Mouse (Mus musculus) liver, embryonic 15.5 days (tissue): ENCODE results near the gene Uck1. TPM values are rescaled to one million over a fixed set of nuclear protein-coding genes. Genes with fewer than 3 reads are reported as not detected.
"Not testable (repeated sequence)": the region's sequence is repeated elsewhere in the genome, so short reads cannot be mapped to it uniquely, and the experiment has no call there.

Source experiments
- ATAC-seq: fragments of 200-750 bp; cut with Nextera tagmentation; 2 replicates; pipeline ENCODE4 v1.8.0; 2017; ENCODE audit warnings: moderate number of reproducible peaks, mild to moderate bottlenecking, moderate library complexity; ENCODE audit not compliant: insufficient read depth
- H3K27ac ChIP-seq: fragments of 300-500 bp; sonication (generic); replicated peaks from 2 replicates; pipeline ENCODE4 v1.5.1; 2015; ENCODE audit warnings: mild to moderate bottlenecking, inconsistent platforms
- H3K27me3 ChIP-seq: fragments of 300-500 bp; sonication (generic); 2 replicates; pipeline ENCODE4 v1.6.1; 2015; ENCODE audit warnings: mild to moderate bottlenecking, inconsistent platforms
- H3K36me3 ChIP-seq: fragments of 300-500 bp; sonication (generic); replicated peaks from 2 replicates; pipeline ENCODE4 v1.6.1; 2015; ENCODE audit warnings: moderate library complexity, mild to moderate bottlenecking, inconsistent platforms
- H3K4me1 ChIP-seq: fragments of 300-500 bp; sonication (generic); replicated peaks from 2 replicates; pipeline ENCODE4 v1.6.1; 2015; ENCODE audit warnings: inconsistent platforms
- H3K4me2 ChIP-seq: fragments of 300-500 bp; sonication (generic); 2 replicates; pipeline ENCODE4 v1.6.1; 2015; ENCODE audit warnings: moderate library complexity, mild to moderate bottlenecking, inconsistent platforms
- H3K4me3 ChIP-seq: fragments of 300-500 bp; sonication (generic); replicated peaks from 2 replicates; pipeline ENCODE4 v1.5.1; 2015; ENCODE audit warnings: mild to moderate bottlenecking, inconsistent platforms
- H3K9ac ChIP-seq: fragments of 300-500 bp; sonication (generic); 2 replicates; pipeline ENCODE4 v1.6.1; 2015; ENCODE audit warnings: moderate library complexity, mild to moderate bottlenecking, inconsistent platforms
- H3K9me3 ChIP-seq: fragments of 300-500 bp; sonication (generic); replicated peaks from 2 replicates; pipeline ENCODE4 v1.6.1; 2016; ENCODE audit warnings: inconsistent platforms
- WGBS: fragments of 180-500 bp; shearing (Covaris S2); methylation state at CpG from one replicate; pipeline ENCODE4 v1.1.7; 2015; ENCODE audit warnings: mixed read lengths; ENCODE audit not compliant: insufficient replicate concordance; 5-methylcytosine and 5-hydroxymethylcytosine counted together
- polyA plus RNA-seq: library from polyadenylated mRNA; unstranded; fragments of >200 nt; fragmentation: Nextera tagmentation; extraction: Ambion mirVana; gene quantifications from 2 replicates; pipeline ENCODE4 v1.2.1, GENCODE M21; 2015

Gene Uck1
- polyA plus RNA-seq: 24.9 and 33.4 TPM in 2 replicates

DNA sequence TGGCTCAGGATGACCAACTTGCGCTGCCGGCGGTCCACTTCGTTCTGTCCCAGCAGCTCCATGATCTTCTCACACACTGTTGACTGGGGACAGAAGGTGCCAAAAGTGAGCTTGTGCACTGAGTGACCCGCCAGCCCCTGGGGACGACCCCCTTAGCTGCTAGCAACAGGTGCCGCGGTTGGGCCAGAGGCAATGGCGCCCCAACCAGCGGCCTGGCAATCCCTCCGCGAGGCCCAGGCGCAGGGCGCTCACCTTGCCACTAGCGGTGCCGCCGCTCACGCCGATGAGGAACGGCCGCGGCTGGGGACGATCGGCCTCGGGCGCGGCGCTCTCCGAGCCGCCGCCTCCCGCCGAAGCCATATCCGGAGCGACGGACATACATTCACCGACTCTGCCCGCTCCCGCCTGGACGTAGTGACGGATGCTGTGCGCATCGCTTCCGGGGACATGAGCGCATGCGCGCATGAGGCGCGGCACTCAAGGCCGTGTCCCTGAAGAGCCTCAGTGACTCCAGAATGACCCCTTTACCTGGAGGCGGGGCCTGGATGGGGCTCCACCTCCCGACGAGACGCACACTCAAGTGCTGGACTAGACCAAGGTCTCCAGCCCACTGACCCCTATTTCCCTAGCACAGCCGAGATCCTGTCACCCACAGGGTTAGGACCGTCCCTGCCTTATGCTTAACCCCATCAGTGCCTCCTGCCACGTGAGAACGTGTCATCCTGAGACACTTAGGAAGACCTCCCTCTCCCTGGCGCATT is at the start of gene Uck1:
Uck1 (minus strand) TSS at position 503 of the 761 bp plus-strand sequence.
- WGBS: under 1% methylated on average over 59 of the region's 59 CpGs
- ATAC-seq: peak; percentile 92
- Histone ChIP-seq H3K9ac (peak within 1 kb of the TSS; percentile 86), H3K36me3 (peaks cover 25% of the 10 kb centered on the region), H3K27me3 (no peaks in the 10 kb centered on the region), H3K27ac (peak within 1 kb of the TSS; percentile 78), H3K9me3 (no peaks in the 10 kb centered on the region), H3K4me3 (peak within 1 kb of the TSS; percentile 87), H3K4me2 (peak within 1 kb of the TSS; percentile 85), H3K4me1 (peaks cover 19% of the 10 kb centered on the region)

DNA sequence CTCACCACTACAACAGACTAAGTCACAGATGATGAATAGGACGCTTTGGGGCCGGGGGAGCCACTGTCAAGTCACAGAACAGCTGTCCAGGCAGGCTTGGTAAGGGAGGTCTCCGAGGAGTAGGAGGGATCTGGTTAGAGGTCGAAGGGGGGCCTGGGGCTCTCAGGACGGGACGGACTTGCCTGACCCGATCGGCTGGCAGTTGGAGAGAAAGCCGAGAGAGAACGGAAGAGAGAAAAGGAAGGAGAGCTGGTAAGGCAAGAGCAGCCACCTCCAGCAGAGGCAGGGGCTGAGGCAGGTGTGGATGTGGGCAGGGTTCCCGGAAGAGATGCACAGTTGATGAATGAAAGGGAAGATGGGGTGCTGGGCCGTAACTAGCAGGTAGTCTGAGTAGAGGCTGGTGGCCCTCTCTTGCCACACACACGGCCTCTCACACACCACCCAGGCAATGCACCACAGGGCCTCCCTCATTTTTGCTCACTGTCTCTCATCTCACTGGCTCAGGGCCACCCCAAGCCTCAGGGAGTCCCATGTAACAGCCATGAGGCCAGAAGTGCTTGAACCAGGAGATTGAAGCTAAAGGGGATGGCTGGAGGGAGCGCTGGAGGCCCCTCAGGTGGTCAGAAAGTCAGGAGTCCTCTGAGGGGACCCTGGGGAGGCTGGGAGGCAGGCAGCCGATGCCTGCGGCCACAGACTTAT is 49.1 kb upstream of the Uck1 start:
- WGBS: 76% methylated on average over 16 of the region's 16 CpGs
- no peak for ATAC-seq
- Histone ChIP-seq H3K27me3 (peaks cover 40% of the 10 kb centered on the region), H3K9ac (no peak overlapping the region), H3K27ac (no peak overlapping the region), H3K4me2 (no peak overlapping the region), H3K4me1 (peaks cover 16% of the 10 kb centered on the region), H3K4me3 (no peak overlapping the region), H3K36me3 (peaks cover 37% of the 10 kb centered on the region), H3K9me3 (no peaks in the 10 kb centered on the region)

DNA sequence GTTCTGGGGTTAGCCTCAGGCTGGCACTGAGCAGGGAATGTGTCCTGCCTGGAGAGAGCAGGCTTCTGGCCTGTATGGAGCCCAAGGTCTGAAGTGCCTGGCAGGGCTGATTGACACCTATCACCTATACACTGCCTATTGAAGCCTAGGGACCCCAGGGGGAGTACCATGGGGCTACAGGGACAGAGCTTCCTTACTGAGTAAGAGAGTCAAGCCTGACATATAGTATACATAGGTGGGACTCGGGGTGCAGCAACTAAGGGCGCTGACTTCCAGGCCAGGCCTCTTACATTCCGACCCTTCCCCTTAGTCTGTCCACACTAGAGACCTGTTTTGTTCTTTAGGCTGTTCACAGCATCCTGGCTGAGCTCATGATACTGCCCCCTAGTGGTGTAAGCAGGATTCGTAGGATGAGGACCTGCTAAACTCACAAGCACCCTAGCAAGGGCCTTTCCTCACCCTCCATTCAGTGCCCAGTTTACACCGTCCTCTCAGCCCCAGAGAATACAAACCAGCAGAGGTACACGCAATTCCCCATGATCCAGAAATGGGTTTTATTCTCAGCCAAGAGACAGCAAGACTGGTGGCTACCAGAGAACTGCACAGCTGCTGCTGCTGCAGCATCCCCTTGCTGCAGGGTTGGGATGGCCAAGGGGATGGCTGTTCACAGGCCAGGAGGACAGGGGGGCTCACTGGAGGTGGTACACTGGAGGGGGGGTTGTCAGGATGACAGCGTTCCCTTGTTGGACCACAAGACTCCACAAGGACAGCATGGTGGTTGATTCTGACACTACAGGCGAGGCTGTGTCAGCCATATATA is 48.2 kb upstream of the Uck1 start:
- Histone ChIP-seq H3K9me3 (no peaks in the 10 kb centered on the region), H3K9ac (no peak overlapping the region), H3K4me3 (no peak overlapping the region), H3K4me1 (peaks cover 16% of the 10 kb centered on the region), H3K27me3 (peaks cover 32% of the 10 kb centered on the region), H3K4me2 (no peak overlapping the region), H3K27ac (no peak overlapping the region), H3K36me3 (peaks cover 46% of the 10 kb centered on the region)
- ATAC-seq: no peak
- 38% methylated on average over 8 of the region's 8 CpGs for WGBS

DNA sequence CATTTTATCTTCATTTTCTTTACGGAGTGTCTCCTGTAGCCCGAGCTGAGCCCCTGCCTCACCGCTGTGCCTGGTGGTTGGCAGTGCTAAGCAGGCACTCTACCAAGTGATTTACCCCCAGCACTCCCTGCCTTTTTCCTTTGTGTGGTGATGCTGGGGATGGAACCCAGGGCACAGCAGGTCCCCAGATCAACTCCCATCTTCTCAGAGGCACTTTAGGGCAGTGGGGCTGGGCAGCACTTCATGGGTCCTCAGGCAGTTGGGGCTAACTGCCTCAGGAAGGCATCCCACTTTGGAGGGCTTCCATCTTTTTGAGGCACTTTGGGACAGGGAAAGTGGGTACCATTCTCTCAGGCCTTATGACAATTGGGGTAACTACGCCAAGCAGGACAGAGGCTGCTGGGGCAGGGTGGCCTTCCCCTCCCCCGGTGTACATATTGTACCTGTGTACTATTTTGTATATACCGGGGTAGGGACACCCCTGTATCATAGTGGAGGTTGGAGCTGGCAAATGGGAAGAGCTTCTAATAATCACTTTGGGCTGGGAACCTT is 47.4 kb upstream of the Uck1 start:
- Histone ChIP-seq H3K36me3 (peaks cover 54% of the 10 kb centered on the region), H3K4me1 (peaks cover 11% of the 10 kb centered on the region)

DNA sequence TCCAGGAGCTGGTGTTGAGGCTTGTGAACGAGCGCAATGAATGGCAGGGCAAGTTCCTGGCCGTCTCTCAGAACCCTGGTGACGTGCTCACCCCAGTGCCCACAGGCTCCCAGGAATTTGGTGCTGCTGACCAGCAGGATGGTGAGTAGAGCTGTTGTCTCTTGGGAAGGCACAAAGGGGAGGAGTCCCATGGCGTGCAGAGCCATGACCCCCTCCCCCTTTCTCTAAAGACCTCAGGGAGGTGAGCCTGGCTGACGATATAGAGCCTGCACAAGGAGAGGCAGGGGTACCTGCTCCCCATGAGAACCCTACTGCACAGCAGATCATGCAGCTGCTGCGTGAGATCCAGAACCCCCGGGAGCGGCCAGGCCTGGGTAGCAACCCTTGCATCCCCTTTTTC is 46.2 kb upstream of the Uck1 start:
- H3K9ac ChIP-seq: no peak overlapping the region
- no peaks in the 10 kb centered on the region for H3K4me1 ChIP-seq
- no peaks in the 10 kb centered on the region for H3K9me3 ChIP-seq
- no peak overlapping the region for H3K27ac ChIP-seq
- no peak overlapping the region for H3K4me2 ChIP-seq
- WGBS: 84% methylated on average over 9 of the region's 9 CpGs
- no peak overlapping the region for H3K4me3 ChIP-seq
- H3K27me3 ChIP-seq: peaks cover 12% of the 10 kb centered on the region
- peaks cover 66% of the 10 kb centered on the region for H3K36me3 ChIP-seq
- no peak for ATAC-seq

More for the DNA sequence above, 47.4 kb upstream of the Uck1 start:
- no peaks in the 10 kb centered on the region for H3K9me3 ChIP-seq
- ATAC-seq: no peak
- 78% methylated on average over 6 of the region's 6 CpGs for WGBS
- H3K9ac ChIP-seq: no peak overlapping the region
- H3K27me3 ChIP-seq: peaks cover 24% of the 10 kb centered on the region
- H3K4me2 ChIP-seq: no peak overlapping the region
- no peak overlapping the region for H3K27ac ChIP-seq
- no peak overlapping the region for H3K4me3 ChIP-seq

DNA sequence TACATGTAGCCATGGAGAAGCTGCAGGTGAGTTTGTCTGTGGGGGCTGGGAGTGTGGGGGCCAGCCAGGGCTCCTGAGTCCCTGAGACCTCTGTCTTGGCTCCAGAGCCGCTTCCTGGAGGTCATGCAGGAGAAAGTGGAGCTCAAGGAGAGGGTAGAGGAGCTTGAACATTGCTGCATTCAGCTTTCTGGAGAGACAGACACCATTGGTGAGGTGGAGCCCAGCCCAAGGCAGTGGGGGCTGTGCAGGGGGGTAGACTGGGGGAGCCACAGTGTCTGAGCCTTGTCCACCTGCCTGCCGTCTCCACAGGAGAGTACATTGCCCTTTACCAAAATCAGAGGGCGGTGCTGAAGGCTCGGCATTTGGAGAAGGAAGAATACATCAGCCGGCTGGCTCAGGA is 45.7 kb upstream of the Uck1 start:
- no peak overlapping the region for H3K4me3 ChIP-seq
- no peak overlapping the region for H3K9ac ChIP-seq
- H3K4me2 ChIP-seq: no peak overlapping the region
- peaks cover 7% of the 10 kb centered on the region for H3K27me3 ChIP-seq
- 82% methylated on average over 5 of the region's 5 CpGs for WGBS
- H3K4me1 ChIP-seq: no peaks in the 10 kb centered on the region
- no peaks in the 10 kb centered on the region for H3K9me3 ChIP-seq
- ATAC-seq: no peak
- no peak overlapping the region for H3K27ac ChIP-seq
- peaks cover 71% of the 10 kb centered on the region for H3K36me3 ChIP-seq

DNA sequence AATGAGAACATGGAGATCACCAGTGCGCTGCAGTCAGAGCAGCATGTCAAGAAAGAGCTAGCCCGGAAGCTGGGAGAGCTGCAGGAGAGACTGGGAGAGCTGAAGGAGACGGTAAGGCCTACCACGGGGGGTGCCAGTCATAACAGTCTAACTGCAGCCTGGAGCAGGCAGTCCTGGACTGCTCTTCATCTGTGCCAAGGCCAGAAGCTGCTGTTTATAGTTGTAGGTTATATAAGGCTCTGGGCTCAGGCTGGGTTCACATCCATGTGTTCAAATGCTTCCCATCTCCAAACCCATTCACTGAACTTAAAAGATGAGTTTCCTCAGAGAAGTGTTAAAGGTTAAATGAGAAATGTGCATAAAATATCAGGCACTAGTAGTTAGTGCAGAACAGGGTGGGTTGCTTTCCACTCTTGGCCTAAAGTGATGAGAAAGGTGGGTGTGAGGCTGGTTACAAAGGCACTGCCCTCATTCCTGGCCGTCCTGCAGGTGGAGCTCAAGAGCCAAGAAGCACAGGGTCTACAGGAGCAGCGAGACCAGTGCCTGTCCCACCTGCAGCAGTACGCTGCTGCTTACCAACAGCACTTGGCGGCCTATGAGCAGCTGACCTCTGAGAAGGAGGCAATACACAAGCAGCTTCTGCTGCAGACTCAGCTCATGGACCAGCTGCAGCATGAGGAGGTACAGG is 44.3 kb upstream of the Uck1 start:
- Histone ChIP-seq H3K9ac (no peak overlapping the region), H3K27ac (no peak overlapping the region), H3K4me3 (no peak overlapping the region), H3K36me3 (peaks cover 82% of the 10 kb centered on the region), H3K4me2 (no peak overlapping the region), H3K4me1 (no peaks in the 10 kb centered on the region), H3K9me3 (no peaks in the 10 kb centered on the region), H3K27me3 (no peaks in the 10 kb centered on the region)
- ATAC-seq: no peak
- 61% methylated on average over 8 of the region's 8 CpGs for WGBS

DNA sequence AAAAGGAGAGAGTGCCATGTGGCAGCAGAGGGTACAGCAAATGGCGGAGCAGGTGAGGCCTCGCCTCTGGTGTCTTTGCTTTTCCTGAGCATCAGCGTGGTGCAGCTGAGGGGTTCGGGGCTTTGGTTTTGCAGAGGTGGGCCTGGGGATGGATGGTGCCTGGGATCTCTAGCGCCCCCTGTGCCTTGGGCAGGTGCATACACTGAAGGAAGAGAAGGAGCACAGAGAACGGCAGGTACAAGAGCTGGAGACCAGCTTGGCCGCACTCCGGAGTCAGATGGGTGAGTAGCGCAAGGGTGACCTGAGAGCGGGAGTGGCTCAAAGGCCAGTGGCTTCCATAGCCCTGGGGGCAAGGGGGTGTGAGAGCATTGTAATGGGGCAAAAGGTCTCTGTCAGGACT is 43.0 kb upstream of the Uck1 start:
- no peak for ATAC-seq
- no peaks in the 10 kb centered on the region for H3K9me3 ChIP-seq
- no peaks in the 10 kb centered on the region for H3K27me3 ChIP-seq
- H3K36me3 ChIP-seq: peaks cover 95% of the 10 kb centered on the region
- WGBS: 83% methylated on average over 10 of the region's 10 CpGs
- H3K4me3 ChIP-seq: no peak overlapping the region
- no peak overlapping the region for H3K4me2 ChIP-seq
- no peak overlapping the region for H3K27ac ChIP-seq
- H3K4me1 ChIP-seq: no peaks in the 10 kb centered on the region
- H3K9ac ChIP-seq: no peak overlapping the region

DNA sequence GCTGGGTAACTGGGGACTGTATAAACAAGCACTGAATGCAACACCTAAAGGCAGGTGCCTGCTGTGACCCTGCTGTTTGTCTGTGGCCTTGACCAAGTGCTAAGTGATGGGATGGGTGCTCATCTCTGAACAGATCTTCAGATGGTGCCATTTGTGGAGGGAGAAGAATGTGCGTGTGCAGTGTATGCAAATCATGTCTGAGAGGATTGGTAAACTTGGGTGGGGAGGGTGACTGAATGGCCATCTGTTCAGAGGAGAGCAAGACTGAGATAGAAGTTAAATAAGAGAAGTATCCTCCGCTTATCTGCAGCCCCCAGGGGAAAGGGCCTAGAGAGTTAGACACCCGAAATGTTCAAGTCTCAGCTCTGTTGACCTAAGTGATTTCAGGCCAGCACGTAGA is 39.5 kb upstream of the Uck1 start:
- Histone ChIP-seq H3K4me2 (no peak overlapping the region), H3K9me3 (no peaks in the 10 kb centered on the region), H3K4me3 (no peak overlapping the region), H3K27ac (no peak overlapping the region), H3K27me3 (no peaks in the 10 kb centered on the region), H3K9ac (no peak overlapping the region), H3K36me3 (peaks cover 83% of the 10 kb centered on the region), H3K4me1 (no peaks in the 10 kb centered on the region)
- ATAC-seq: no peak
- 78% methylated on average over 4 of the region's 4 CpGs for WGBS

DNA sequence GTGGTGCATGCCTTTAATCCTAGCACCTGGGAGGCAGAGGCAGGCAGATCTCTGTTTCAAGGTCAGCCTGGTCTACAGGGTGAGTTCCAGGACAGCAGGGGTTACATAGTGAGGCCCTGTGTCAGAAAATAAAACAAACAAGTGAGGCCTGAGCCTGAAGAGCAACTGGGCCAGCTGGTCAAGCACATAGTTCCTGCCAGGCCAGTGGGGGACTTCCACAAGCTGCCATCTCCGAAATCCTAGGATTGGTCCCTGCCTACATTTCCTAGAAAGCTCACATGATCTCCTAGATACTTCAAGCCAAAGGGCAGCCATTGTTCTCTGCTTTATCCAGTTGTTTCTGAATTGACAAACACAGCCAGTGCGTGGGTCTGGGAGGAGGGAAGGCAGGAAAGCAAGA is 35.9 kb upstream of the Uck1 start:
- not testable (repeated sequence) for H3K4me3 ChIP-seq, H3K4me2 ChIP-seq, H3K27me3 ChIP-seq, H3K9me3 ChIP-seq, ATAC-seq, H3K4me1 ChIP-seq, H3K9ac ChIP-seq, H3K27ac ChIP-seq
- WGBS: 76% methylated on average over 2 of the region's 2 CpGs
- peaks cover 55% of the 10 kb centered on the region for H3K36me3 ChIP-seq
